Mouse (Mus musculus): ENCODE measurements around the gene Nup93.

Nup93 gene

GRCm38 (mm10) chr8:94187290-94188002 is 26.9 kb upstream of the Nup93 start:
- DNase-seq: no peak

DNA sequence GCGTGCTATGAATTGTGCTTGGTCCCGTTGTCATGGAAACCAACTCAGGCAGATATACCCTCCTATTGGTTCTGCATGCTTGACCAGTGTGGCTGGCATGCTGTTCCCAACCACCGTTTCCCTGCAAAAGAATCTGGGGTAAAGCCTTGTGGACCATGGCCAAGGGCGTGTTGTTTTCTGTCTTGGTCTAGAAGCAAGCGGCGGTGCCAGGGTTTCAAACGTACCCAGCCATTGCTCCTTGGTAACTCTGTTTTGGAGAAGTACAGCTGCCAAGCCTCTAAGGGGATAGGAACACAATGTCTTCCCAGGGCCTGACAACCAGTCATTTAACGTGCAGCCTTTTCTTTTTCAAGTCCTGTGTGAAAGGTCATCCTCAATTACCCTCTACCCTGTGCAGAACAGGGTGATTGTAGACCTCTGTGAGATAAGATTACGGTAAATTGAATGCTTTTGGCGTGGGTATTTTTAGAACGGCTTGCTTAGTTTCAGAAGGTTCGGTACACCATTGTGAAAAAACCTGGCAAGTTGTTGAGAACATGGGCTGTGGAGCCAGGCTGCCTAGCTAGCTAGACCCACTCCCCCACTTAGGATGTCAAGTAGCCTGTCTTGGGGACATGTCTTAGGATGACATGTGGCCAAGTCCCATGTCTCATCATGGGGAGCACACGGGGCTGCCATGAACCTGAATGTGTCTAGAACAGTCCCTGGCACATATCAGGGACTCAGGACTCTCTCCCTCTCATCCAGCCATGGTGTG is 24.9 kb upstream of the Nup93 start:
- DNase-seq: peak; percentile 36 to 57

- no peak for DNase-seq
These were observed 23.2 kb upstream of the Nup93 start for GRCm38 (mm10) chr8:94191101-94191691.

DNA sequence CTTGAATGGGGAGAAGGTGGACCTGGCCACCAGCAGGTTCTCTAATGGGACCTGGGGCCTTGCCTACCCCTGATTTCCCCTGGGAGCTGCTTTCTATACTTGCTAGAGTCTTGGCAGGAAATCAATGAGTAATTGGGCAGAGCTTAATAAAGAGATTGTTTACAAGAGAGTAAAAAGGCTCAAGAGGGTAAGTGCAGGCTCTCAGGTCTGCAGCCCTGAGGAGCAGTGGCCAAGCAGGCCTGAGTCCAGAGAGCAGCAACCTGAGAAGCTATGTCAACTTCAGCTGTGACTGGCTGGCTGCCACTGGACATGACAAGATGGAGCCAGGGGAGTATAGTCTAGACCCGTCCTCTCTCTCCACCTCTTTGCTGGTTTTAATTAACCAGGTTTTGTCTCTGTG is 21.4 kb upstream of the Nup93 start:
- DNase-seq: no peak

DNA sequence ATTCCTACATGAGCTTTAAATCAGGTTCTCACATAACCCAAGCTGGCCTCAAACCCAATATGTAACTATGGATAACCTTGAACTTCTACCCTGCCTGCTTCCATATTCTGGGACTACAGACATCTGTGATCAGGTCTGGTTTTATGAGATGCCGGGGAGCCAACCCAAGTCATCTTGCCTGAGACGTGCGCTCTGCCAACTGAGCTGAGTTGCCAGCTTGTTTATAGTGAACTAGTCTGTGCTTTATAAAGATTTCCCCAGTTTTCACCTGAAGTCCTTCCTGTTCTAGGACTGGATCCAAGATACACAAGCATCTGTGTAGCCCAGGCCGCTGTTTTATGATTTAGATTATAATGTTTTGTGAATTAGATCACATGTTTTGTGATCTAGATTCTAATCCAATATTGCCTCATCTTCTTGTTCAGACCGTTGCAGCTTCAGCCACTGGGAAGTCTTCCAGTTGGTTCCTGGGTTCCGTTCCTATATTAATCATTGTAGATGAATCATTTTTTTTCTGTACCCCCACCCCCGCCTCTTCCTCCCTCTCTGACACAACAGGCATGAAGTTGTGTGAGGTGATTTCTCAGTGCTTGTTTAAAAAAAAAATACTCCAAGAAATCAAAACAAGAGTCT is 19.7 kb upstream of the Nup93 start:
- no peak for DNase-seq

DNA sequence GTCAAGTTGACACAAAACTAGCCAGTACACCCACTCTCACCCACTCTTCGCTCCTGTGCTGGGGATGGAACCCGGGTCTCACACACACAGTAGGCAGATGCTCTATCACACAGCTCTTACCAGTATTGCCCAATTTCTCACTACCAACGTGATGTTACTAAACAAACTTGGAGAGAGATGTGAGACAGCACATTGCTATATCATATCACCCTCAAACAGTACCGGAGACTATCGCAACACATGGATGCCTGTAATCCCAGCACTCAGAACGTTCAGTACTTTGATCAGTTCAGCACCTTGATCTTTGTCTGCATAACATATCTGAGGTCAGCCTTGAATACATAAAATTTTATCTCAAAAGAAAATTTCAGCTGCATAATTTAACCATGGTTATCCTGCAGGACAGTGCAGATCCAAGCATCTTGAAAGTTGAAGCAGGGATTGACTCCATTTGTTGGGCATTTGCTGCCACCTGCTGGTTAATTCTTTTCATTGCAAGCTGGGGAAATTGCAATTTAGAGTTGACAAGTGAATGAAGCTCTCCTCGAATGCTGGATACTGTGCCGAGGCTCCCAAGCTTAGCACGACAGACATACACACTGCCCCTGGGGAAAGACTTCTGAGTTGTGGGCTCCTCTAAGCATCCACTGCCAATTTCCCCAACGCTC is 15.0 kb upstream of the Nup93 start:
- DNase-seq: peak; percentile 74 to 80

DNA sequence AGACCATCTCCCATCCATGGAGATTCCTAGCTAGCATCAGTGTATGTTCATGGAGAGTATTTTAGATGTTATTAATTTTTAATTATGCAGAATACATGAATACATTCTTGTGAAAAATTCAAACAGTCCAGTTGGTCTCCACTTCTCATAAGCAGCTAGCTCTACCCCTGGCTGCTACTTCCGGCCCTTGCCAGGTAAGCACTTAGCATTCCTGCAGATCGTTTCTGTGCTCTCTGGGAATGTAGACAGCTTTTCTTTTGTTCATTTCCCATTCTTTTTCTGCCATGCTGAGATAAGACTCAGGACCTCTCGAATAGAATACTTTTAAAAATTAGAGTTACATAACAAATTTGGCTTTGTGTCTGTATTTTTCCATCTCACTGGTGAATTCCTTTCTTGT is 10.3 kb upstream of the Nup93 start:
- DNase-seq: no peak

- DNase-seq: peak; percentile 87 to 90
These were observed 8.6 kb upstream of the Nup93 start for GRCm38 (mm10) chr8:94205736-94206135.

DNA sequence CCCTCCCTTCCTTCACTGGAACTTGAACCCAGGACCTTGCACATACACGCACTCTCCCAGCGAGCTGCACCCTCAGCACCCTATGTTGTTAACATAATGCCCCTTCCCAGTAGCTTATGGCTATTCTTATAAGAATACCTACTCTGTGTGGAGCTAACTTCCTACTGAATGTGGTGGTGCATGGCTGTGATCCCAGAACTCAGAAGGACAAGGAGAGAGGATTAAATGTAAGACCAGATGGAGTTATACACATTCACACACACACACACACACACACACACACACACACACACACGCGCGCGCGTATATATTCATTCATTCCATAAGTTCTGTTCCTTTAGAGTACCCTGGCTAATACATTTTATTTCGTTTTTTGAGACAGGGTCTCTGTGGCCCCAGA is 8.1 kb upstream of the Nup93 start:
- no peak for DNase-seq

DNA sequence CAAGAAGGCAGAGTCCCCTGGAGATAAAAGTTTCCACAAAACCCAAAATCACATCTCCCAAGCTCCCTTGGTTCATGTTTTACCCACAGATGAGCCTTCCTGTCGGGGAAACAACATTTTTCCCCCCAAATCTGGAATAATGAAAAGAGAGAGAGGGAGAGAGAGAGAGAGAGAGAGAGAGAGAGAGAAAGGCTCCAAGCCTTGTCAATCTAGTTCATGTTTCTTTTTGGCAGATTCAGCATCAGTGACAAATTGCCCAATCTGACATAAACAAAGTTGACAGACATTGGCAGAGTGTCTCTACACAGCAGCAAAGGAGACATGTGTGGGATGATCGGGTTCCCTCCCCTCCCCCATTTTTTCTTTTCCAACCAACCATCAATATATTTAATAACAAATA is 6.9 kb upstream of the Nup93 start:
- DNase-seq: peak; percentile 62 to 65

GRCm38 (mm10) chr8:94209639-94210038 is 4.7 kb upstream of the Nup93 start:
- peak; percentile 61 to 64 for DNase-seq

GRCm38 (mm10) chr8:94210225-94210624 is 4.1 kb upstream of the Nup93 start:
- DNase-seq: no peak

- peak; percentile 46 to 55 for DNase-seq
These were observed 545 bp upstream of the Nup93 start for GRCm38 (mm10) chr8:94213819-94214218.

- DNase-seq: no peak
These were observed 13.1 kb downstream of the Nup93 start for GRCm38 (mm10) chr8:94227381-94227939.

- DNase-seq: no peak
These were observed 25.9 kb downstream of the Nup93 start for GRCm38 (mm10) chr8:94240240-94240751.

DNA sequence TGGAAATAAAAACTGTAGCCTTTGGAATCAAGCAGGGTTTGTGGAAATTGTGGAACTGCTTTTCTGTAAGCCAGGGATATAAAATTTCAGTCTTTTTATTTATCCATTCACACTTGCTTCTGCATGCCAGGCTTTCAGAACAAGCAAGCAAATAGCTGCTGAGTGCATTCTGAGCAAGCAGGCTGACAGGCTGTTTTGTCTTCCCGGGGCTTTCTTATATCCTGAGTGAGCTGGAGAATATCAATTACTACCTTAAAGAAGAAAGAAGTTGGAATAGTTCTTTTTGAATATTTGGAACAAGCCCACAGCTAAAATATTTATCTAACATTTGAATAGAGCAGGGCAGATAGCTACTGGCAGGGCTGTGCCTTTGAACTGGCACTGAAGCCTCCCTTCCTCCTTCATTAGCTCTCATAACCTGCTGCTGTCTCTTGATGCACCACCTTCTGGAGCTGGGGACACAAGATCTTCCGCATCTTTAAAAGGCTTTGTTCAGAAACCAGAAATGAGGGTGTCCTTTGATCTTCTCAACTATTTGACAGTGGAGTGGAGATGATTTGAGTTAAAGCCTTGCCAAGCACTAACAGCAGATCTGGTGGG is 35.6 kb downstream of the Nup93 start:
- no peak for DNase-seq

- DNase-seq: no peak
These were observed 44.5 kb downstream of the Nup93 start for GRCm38 (mm10) chr8:94258881-94259280.

DNA sequence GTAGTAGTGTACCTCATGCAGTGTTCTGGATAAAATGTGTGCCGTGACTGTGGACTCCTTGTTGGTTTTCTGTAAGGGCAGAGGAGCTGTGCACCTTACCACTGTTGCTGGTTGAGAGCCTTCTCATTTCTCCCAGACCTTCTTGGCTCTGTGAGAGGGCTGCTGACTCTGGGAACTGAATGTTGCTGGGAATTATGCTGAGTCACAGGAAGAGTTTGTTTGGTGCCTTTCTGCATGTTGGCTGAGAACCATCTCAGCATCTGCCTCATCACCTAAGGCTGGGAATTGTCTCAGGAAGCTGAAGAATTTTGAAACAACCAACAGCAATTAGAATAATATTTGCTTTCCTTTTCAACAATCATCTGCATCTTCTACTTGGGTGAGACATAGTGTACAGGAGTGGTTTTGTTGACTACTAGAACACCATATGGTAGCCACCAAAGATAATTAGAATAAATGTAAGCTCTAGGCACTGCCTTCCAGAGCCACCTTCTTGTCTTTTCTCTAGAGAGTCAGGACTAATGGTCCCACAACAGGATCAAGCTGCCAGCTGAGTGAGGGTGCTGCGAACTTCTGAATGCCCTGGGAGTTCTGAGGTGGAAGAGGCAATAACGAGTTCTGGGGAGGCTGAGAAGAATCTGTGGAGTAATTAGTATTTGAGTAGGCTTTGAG is 48.4 kb downstream of the Nup93 start:
- no peak for DNase-seq

GRCm38 (mm10) chr8:94266344-94267191 is 52.2 kb downstream of the Nup93 start:
- DNase-seq: peak; percentile 22 to 27

GRCm38 (mm10) chr8:94268359-94268890 is 54.1 kb downstream of the Nup93 start:
- DNase-seq: no peak

Data from cerebellum, postnatal 14 days (tissue).